Mouse (Mus musculus) heart, postnatal 0 days (tissue): ENCODE measurements around the gene Slc39a11. TPM values are rescaled to one million over a fixed set of nuclear protein-coding genes. Genes with fewer than 3 reads are reported as not detected.

Experiments
- ATAC-seq: fragments of 200-750 bp; cut with Nextera tagmentation; 2 replicates; pipeline ENCODE4 v1.8.0; 2017; ENCODE audit warnings: low read depth, moderate number of reproducible peaks, moderate library complexity; ENCODE audit not compliant: insufficient read depth
- DNase-seq: peaks from one replicate; pipeline ENCODE4 v3.0.0-alpha.2; 2016; ENCODE audit warnings: low spot score
- H3K27ac ChIP-seq: fragments of 300-500 bp; sonication (generic); 2 replicates; pipeline ENCODE4 v1.5.1; 2014; ENCODE audit warnings: low read depth, mild to moderate bottlenecking
- H3K27me3 ChIP-seq: fragments of 300-500 bp; sonication (generic); 2 replicates; pipeline ENCODE4 v1.6.1; 2014; ENCODE audit warnings: low read length, mixed read lengths; ENCODE audit not compliant: control insufficient read depth, insufficient read depth
- H3K36me3 ChIP-seq: fragments of 300-500 bp; sonication (generic); replicated peaks from 2 replicates; pipeline ENCODE4 v1.6.1; 2014; ENCODE audit warnings: low read length, mixed read lengths; ENCODE audit not compliant: control insufficient read depth, insufficient read depth
- H3K4me1 ChIP-seq: fragments of 300-500 bp; sonication (generic); 2 replicates; pipeline ENCODE4 v1.6.1; 2014; ENCODE audit warnings: antibody characterized with exemption; ENCODE audit not compliant: control insufficient read depth, insufficient read depth
- H3K4me2 ChIP-seq: fragments of 300-500 bp; sonication (generic); 2 replicates; pipeline ENCODE4 v1.6.1; 2014; ENCODE audit warnings: low read depth, mild to moderate bottlenecking, low read length, moderate library complexity
- H3K4me3 ChIP-seq: fragments of 300-500 bp; sonication (generic); 2 replicates; pipeline ENCODE4 v1.5.1; 2014; ENCODE audit warnings: low read depth, low read length
- H3K9ac ChIP-seq: fragments of 300-500 bp; sonication (generic); replicated peaks from 2 replicates; pipeline ENCODE4 v1.6.1; 2014; ENCODE audit warnings: low read depth, low read length, mixed read lengths
- H3K9me3 ChIP-seq: fragments of 300-500 bp; sonication (generic); replicated peaks from 2 replicates; pipeline ENCODE4 v1.6.1; 2016; ENCODE audit warnings: low read length; ENCODE audit not compliant: control insufficient read depth
- CTCF ChIP-seq: IDR thresholded peaks from 2 replicates; pipeline ENCODE4 v1.5.1; 2016; ENCODE audit warnings: antibody characterized with exemption, control low read depth, low read depth
- EP300 ChIP-seq: IDR thresholded peaks from 2 replicates; pipeline ENCODE4 v1.6.1; 2016; ENCODE audit warnings: antibody characterized with exemption, low read depth
- WGBS: fragments of 180-500 bp; shearing (Covaris S2); extraction: QIAGEN DNeasy Blood & Tissue Kit; methylation state at CpG from one replicate; pipeline ENCODE4 v1.1.7; 2014; 5-methylcytosine and 5-hydroxymethylcytosine counted together
- polyA plus RNA-seq: library from polyadenylated mRNA; unstranded; fragments of >200 nt; fragmentation: Nextera tagmentation; extraction: Ambion mirVana; gene quantifications from 2 replicates; pipeline ENCODE4 v1.2.1, GENCODE M21; 2015
- total RNA-seq: library from RNA; depleted of rRNA; stranded (reverse); fragments of >200 nt; gene quantifications from 2 replicates; pipeline ENCODE4 v1.2.3, GENCODE M21; 2014; ENCODE audit warnings: low replicate concordance

Slc39a11 gene
- total and polyA plus RNA-seq, 2 experiments from 2014 or later = 8.6 to 16.3 TPM

DNA sequence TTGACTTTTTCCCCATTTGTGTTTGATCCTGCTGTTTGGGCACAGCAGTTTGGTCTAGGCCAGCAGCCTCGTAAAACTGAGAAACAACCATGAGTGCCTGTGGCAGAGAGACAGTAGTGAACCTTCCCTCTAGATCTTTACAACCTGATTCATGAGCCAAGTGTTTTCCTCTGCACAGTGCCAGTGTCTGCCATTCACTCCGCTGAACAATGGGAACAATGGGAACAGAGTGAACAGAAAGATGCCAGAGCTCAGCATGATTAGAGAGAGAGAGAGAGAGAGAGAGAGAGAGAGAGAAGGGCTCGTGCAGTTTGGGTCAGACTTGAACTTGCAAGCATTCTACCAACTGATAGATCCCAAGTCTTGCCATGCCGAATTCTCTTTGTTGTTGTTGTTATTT is 199.2 kb downstream of the Slc39a11 start:
- Histone ChIP-seq H3K27ac (no peak overlapping the region), H3K27me3 (no peaks in the 10 kb centered on the region), H3K36me3 (no peaks in the 10 kb centered on the region), H3K9me3 (0 out of 2 replicates have a peak, but pooled peaks cover 7% of the 10 kb centered on the region), H3K4me1 (no peaks in the 10 kb centered on the region), H3K9ac (no peak overlapping the region), H3K4me3 (no peak overlapping the region), H3K4me2 (no peak overlapping the region)
- TF ChIP-seq EP300 (no peak), CTCF (no peak)
- 74% methylated on average over 4 of the region's 4 CpGs for WGBS
- ATAC-seq = no peak
- no peak for DNase-seq

DNA sequence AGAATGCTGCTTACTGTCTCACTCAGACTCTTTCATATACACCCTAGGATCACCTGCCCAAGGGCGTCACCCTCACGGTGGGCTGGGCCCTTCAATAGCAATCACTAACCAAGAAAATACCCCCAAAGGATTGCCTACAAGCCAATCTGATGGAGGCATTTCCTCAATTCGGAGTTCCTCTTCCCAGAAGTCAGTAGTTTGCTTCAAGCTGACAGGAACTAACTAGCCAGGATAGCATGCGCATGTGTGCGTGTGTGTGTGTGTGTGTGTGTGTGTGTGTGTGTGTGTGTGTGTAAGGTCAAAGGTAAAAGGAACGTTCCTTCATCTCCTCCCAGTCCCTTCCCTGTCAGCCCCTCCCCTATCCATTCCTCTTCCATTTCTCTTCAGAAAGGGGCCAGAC is 199.9 kb downstream of the Slc39a11 start:
- TF ChIP-seq EP300 (no peak), CTCF (no peak)
- Histone ChIP-seq H3K9me3 (0 out of 2 replicates have a peak, but pooled peaks cover 7% of the 10 kb centered on the region), H3K4me3 (no peak overlapping the region), H3K36me3 (no peaks in the 10 kb centered on the region), H3K9ac (no peak overlapping the region), H3K4me2 (no peak overlapping the region), H3K27ac (no peak overlapping the region), H3K4me1 (no peaks in the 10 kb centered on the region), H3K27me3 (no peaks in the 10 kb centered on the region)
- WGBS = 82% methylated on average over 6 of the region's 6 CpGs
- ATAC-seq = no peak
- no peak for DNase-seq

DNA sequence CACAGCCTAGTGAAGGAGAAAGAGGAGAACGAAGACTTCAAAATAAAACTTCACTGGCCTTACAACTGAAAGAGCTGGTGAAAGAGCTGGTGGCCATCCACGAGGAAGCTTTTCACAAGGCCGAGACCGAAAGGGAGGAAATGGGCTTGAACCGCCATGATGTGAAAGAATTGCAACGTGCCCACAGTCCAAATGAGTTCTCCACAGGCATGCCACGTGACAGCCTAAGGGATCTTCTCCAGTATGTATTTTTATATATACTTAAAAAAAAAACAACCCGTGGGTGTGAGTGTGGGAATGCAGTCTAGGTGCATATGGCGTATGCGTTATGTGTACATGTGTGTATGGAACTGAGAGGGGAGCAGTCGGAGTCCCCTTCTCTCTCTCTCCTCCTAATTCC is 207.8 kb downstream of the Slc39a11 start:
- Histone ChIP-seq H3K4me1 (no peaks in the 10 kb centered on the region), H3K4me2 (no peak overlapping the region), H3K27ac (no peak overlapping the region), H3K9ac (no peak overlapping the region), H3K4me3 (no peak overlapping the region), H3K9me3 (peaks cover 6% of the 10 kb centered on the region), H3K36me3 (no peaks in the 10 kb centered on the region), H3K27me3 (no peaks in the 10 kb centered on the region)
- TF ChIP-seq CTCF (no peak), EP300 (no peak)
- DNase-seq (no peak), ATAC-seq (no peak)
- WGBS = 93% methylated on average over 11 of the region's 11 CpGs

DNA sequence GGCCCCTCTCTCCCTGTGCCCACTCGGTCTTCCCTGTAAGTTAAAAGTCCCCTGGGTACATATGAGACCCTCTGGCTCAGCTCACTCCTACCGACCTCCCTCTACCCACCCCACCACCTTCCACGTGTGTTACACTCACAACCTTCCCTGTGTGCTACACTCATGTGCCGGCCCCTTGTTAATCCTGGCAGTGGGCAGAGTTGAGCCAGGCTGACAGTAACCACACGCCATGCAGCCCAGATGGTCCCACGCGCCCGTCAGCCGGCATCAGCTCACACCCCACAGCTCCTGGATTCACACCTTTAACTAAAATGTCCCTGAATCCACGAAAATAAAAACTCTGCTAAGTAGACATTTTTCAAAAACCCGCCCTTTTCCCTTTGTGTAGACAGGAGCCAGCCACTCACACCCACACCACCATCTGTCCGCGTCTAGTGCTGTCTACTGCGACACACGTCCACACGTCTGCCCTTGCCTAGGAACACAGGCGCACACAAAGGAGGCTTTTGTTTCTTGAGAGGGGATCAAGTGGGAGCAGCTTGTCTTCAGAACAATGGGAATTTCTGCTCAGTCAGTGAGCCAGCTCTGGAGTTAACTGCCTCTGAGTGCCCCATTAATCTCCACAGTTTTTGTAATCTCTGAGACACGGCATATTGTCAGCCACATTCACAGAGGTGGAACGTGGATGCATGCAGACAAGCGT is 210.4 kb downstream of the Slc39a11 start:
- H3K27me3 ChIP-seq = no peaks in the 10 kb centered on the region
- H3K27ac ChIP-seq = no peak overlapping the region
- no peak overlapping the region for H3K4me3 ChIP-seq
- peaks cover 6% of the 10 kb centered on the region for H3K9me3 ChIP-seq
- no peak overlapping the region for H3K9ac ChIP-seq
- H3K4me2 ChIP-seq = no peak overlapping the region
- WGBS = 49% methylated on average over 20 of the region's 20 CpGs
- no peak for TF ChIP-seq EP300
- TF ChIP-seq CTCF = no peak
- DNase-seq = no peak
- 0 out of 2 replicates have a peak, but pooled peaks cover 3% of the 10 kb centered on the region for H3K4me1 ChIP-seq
- ATAC-seq = no peak
- H3K36me3 ChIP-seq = no peaks in the 10 kb centered on the region

DNA sequence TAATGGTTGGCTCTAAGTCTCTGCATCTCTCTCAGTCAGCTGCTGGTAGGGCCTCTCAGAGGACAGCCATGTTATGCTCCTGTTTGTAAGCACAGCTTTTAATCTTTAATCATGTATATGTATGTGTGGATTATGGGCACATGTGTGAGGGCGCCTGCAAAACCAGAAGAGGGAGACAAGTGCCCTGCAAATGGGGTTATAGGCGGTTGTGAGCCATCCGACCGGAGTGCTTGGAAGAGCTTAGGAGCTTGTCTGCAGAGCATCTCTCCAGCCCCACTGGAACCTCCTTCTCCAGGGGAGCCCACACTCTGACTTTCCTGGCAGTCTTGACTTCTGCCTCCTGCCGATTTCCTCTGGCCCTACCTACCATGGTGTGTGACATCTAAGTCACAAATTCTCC is 211.0 kb downstream of the Slc39a11 start:
- no peak for TF ChIP-seq CTCF
- TF ChIP-seq EP300 = no peak

DNA sequence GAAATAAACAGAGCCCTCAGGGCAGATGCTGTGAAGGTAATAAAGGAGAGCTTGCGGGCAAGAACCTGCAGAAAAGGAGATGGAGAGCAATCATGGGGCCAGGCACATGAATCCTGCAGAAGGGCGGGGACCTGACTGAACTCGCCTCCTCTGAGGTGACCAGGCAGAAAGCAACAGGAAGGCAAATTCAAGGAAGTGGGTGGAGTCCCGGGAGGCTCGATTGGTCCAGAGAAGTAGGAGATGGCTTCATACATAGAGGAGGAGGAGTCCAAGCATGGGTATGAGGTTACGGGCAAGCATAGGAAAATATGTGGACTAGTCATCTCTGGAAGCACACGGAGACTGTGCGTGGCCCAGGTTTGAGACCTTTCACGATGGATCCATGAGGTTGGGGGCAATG is 212.5 kb downstream of the Slc39a11 start:
- Histone ChIP-seq H3K27ac (no peak overlapping the region), H3K9ac (no peak overlapping the region), H3K4me1 (peaks cover 9% of the 10 kb centered on the region; the same call in 1 of the 2 replicates), H3K27me3 (no peaks in the 10 kb centered on the region), H3K4me3 (no peak overlapping the region), H3K36me3 (no peaks in the 10 kb centered on the region), H3K9me3 (peaks cover 6% of the 10 kb centered on the region), H3K4me2 (no peak overlapping the region)
- 84% methylated on average over 9 of the region's 9 CpGs for WGBS
- TF ChIP-seq CTCF (no peak), EP300 (no peak)
- ATAC-seq (no peak), DNase-seq (no peak)

More for the DNA sequence above, 211.0 kb downstream of the Slc39a11 start:
- H3K36me3 ChIP-seq = no peaks in the 10 kb centered on the region
- H3K4me2 ChIP-seq = no peak overlapping the region
- H3K4me3 ChIP-seq = no peak overlapping the region
- H3K27ac ChIP-seq = no peak overlapping the region
- H3K27me3 ChIP-seq = no peaks in the 10 kb centered on the region
- 78% methylated on average over 5 of the region's 5 CpGs for WGBS
- H3K4me1 ChIP-seq = peaks cover 7% of the 10 kb centered on the region; the same call in 1 of the 2 replicates
- DNase-seq (no peak), ATAC-seq (no peak)
- no peak overlapping the region for H3K9ac ChIP-seq
- peaks cover 6% of the 10 kb centered on the region for H3K9me3 ChIP-seq
